Mouse (Mus musculus) frontal cortex, postnatal 36 days (tissue): Measurements from ENCODE around the gene Ezr.
"Not testable (repeated sequence)": the region's sequence is repeated elsewhere in the genome, so short reads cannot be mapped to it uniquely, and the experiment has no call there.

ENCODE experiments used
- DNase-seq, 2 experiments: peaks; one replicate each; pipeline ENCODE4 v3.0.0; 2022; ENCODE audit warnings: low spot score in 2 of 2

Gene Ezr

GRCm38 (mm10) chr17:6708194-6708593 is 74.4 kb downstream of the Ezr start:
- not testable (repeated sequence) for DNase-seq

- not testable (repeated sequence) for DNase-seq
Observed at GRCm38 (mm10) chr17:6707422-6707821, 75.2 kb downstream of the Ezr start.

- DNase-seq, result not testable (repeated sequence)
Observed at GRCm38 (mm10) chr17:6706448-6706847, 76.1 kb downstream of the Ezr start.

GRCm38 (mm10) chr17:6703381-6704270 is 79.0 kb downstream of the Ezr start:
- DNase-seq, result not testable (repeated sequence)

- not testable (repeated sequence) for DNase-seq
Observed at GRCm38 (mm10) chr17:6702625-6703221, 79.9 kb downstream of the Ezr start.

GRCm38 (mm10) chr17:6700077-6700476 is 82.5 kb downstream of the Ezr start:
- DNase-seq, result not testable (repeated sequence)

- DNase-seq, result not testable (repeated sequence)
Observed at GRCm38 (mm10) chr17:6699502-6699901, 83.1 kb downstream of the Ezr start.

- peak; percentile 42 to 78 for DNase-seq
Observed at GRCm38 (mm10) chr17:6697224-6697775, 85.3 kb downstream of the Ezr start.

- not testable (repeated sequence) for DNase-seq
Observed at GRCm38 (mm10) chr17:6696521-6696920, 86.1 kb downstream of the Ezr start.

GRCm38 (mm10) chr17:6695712-6696111 is 86.9 kb downstream of the Ezr start:
- DNase-seq, result not testable (repeated sequence)

GRCm38 (mm10) chr17:6691596-6691995 is 91.0 kb downstream of the Ezr start:
- DNase-seq, result peak; percentile 92 to 96

- not testable (repeated sequence) for DNase-seq
Observed at GRCm38 (mm10) chr17:6689344-6689743, 93.2 kb downstream of the Ezr start.
